Mouse (Mus musculus): ENCODE measurements at regions not wholly inside any gene's neighbourhood (a gene's known extent, or its start where the extent isn't known, plus 50 kb on each side); places are given as distances from the start of the nearest gene placed in this dataset.

GRCm38 (mm10) chr16:55476544-55477208 lies 178.9 kb upstream of the Zpld1 start:
- peak in 1 of 2 experiments; percentile 49 for DNase-seq
- intact Hi-C loops (cut with DNase I) = loop anchor here (10.0 kb wide), 1 partner anchor 332 kb away; no protein-coding TSS in a partner anchor

- no peak for DNase-seq
- intact Hi-C loops (cut with DNase I) = loop anchor here (10.0 kb wide), 1 partner anchor 330 kb away; no protein-coding TSS in a partner anchor
Observed at GRCm38 (mm10) chr16:55474950-55475525, 177.3 kb upstream of the Zpld1 start.

- intact Hi-C loops (cut with DNase I) = loop anchor here (10.0 kb wide), 1 partner anchor 327 kb away; no protein-coding TSS in a partner anchor
Observed at GRCm38 (mm10) chr16:55471396-55471795, 173.6 kb upstream of the Zpld1 start.

GRCm38 (mm10) chr16:55470721-55471120 lies 172.9 kb upstream of the Zpld1 start:
- intact Hi-C loops (cut with DNase I) = loop anchor here (10.0 kb wide), 1 partner anchor 326 kb away; no protein-coding TSS in a partner anchor

More at GRCm38 (mm10) chr16:55471396-55471795, 173.6 kb upstream of the Zpld1 start:
- DNase-seq = no peak

GRCm38 (mm10) chr16:55469703-55470102 lies 171.9 kb upstream of the Zpld1 start:
- DNase-seq = no peak
- intact Hi-C loops (cut with DNase I) = loop anchor here (10.0 kb wide), 2 partner anchors 325 to 485 kb away; no protein-coding TSS in a partner anchor

More at GRCm38 (mm10) chr16:55470721-55471120, 172.9 kb upstream of the Zpld1 start:
- no peak for DNase-seq

- peak; percentile 61 to 83 for DNase-seq
- intact Hi-C loops (cut with DNase I) = loop anchor here (10.0 kb wide), 1 partner anchor 484 kb away; no protein-coding TSS in a partner anchor
Observed at GRCm38 (mm10) chr16:55468833-55469458, 171.2 kb upstream of the Zpld1 start.

GRCm38 (mm10) chr16:55460519-55460918 lies 162.7 kb upstream of the Zpld1 start:
- intact Hi-C loops (cut with DNase I) = loop anchor here (10.0 kb wide), 1 partner anchor 476 kb away; no protein-coding TSS in a partner anchor
- DNase-seq = no peak

GRCm38 (mm10) chr16:55447581-55447980 lies 149.8 kb upstream of the Zpld1 start:
- no peak for DNase-seq
- intact Hi-C loops (cut with DNase I) = no loop called here

GRCm38 (mm10) chr16:55442821-55443581 lies 145.2 kb upstream of the Zpld1 start:
- DNase-seq = no peak
- intact Hi-C loops (cut with DNase I) = no loop called here

- no peak for DNase-seq
- intact Hi-C loops (cut with DNase I) = no loop called here
Observed at GRCm38 (mm10) chr16:55435139-55435968, 137.6 kb upstream of the Zpld1 start.

GRCm38 (mm10) chr16:55421569-55422342 lies 124.0 kb upstream of the Zpld1 start:
- no peak for DNase-seq
- intact Hi-C loops (cut with DNase I) = no loop called here

- intact Hi-C loops (cut with DNase I) = no loop called here
Observed at GRCm38 (mm10) chr16:55420876-55421568, 123.2 kb upstream of the Zpld1 start.

GRCm38 (mm10) chr16:55418871-55419270 lies 121.1 kb upstream of the Zpld1 start:
- DNase-seq = no peak
- intact Hi-C loops (cut with DNase I) = no loop called here

More at GRCm38 (mm10) chr16:55420876-55421568, 123.2 kb upstream of the Zpld1 start:
- no peak for DNase-seq

- intact Hi-C loops (cut with DNase I) = no loop called here
- no peak for DNase-seq
Observed at GRCm38 (mm10) chr16:55400818-55401217, 103.0 kb upstream of the Zpld1 start.

GRCm38 (mm10) chr16:55394864-55395263 lies 97.1 kb upstream of the Zpld1 start:
- no peak for DNase-seq
- intact Hi-C loops (cut with DNase I) = no loop called here

GRCm38 (mm10) chr16:55390400-55390799 lies 92.6 kb upstream of the Zpld1 start:
- DNase-seq = no peak
- intact Hi-C loops (cut with DNase I) = no loop called here

GRCm38 (mm10) chr16:55379996-55380395 lies 82.2 kb upstream of the Zpld1 start:
- intact Hi-C loops (cut with DNase I) = no loop called here
- DNase-seq = no peak

GRCm38 (mm10) chr16:55379189-55379588 lies 81.4 kb upstream of the Zpld1 start:
- intact Hi-C loops (cut with DNase I) = no loop called here
- DNase-seq = no peak

Data from heart, postnatal 14 days (tissue).